Mouse (Mus musculus) cerebellum, adult 2 months (tissue): ENCODE results near the gene Brinp2.

Source experiments
- CTCF ChIP-seq: fragments of 200-500 bp; IDR thresholded peaks from 2 replicates; pipeline ENCODE4 v1.5.1; 2011; ENCODE audit warnings: low read depth, mild to moderate bottlenecking, control low read depth, low read length, moderate library complexity, borderline replicate concordance; ENCODE audit not compliant: insufficient read depth
- POLR2A ChIP-seq: fragments of 200-500 bp; IDR thresholded peaks from 2 replicates; pipeline ENCODE4 v1.6.1; 2011; ENCODE audit warnings: low read length, control low read depth, borderline replicate concordance; ENCODE audit not compliant: insufficient read depth

- TF ChIP-seq POLR2A (peak; percentile 85; the same call in 1 of the 2 replicates), CTCF (no peak)
Measured at GRCm38 (mm10) chr1:158356051-158356461, at the start of gene Brinp2.
